Mouse (Mus musculus): ENCODE measurements around the gene Ankrd9.

- TF ChIP-seq CTCF (IDR thresholded peaks at IDR 0.05; ENCODE audit: low read depth) (no peak), EP300 (optimal IDR thresholded peaks at IDR 0.05) (no peak)
These were observed 27.0 kb upstream of the Ankrd9 start for GRCm38 (mm10) chr12:111005803-111006202.

Measured in stomach, postnatal 0 days (tissue).